Mouse (Mus musculus) left cerebral cortex, postnatal 25 days (tissue): ENCODE data around the gene Srrm4. TPM values are rescaled to one million over a fixed set of nuclear protein-coding genes. Genes with fewer than 3 reads are reported as not detected.
A peak's percentile ranks its signal among the peaks of the same experiment; 100 is the strongest.

Source experiments
- DNase-seq, 2 experiments: peaks; one replicate each; pipeline ENCODE4 v3.0.0; 2022; ENCODE audit warnings: low spot score in 2 of 2, mixed read lengths in 1 of 2
- intact Hi-C: fragments of 180-260 bp; cut with DNase I; formaldehyde crosslinking; loops from one replicate; pipeline ENCODE4 v1.15.1; 2025
- total RNA-seq, 2 experiments: library from RNA; stranded (reverse); gene quantifications; 2 replicates each; pipeline ENCODE4 v1.2.3; 2021

The Srrm4 gene
- total RNA-seq, result 10 to 100 TPM; 22.4 to 26.8 TPM

DNA sequence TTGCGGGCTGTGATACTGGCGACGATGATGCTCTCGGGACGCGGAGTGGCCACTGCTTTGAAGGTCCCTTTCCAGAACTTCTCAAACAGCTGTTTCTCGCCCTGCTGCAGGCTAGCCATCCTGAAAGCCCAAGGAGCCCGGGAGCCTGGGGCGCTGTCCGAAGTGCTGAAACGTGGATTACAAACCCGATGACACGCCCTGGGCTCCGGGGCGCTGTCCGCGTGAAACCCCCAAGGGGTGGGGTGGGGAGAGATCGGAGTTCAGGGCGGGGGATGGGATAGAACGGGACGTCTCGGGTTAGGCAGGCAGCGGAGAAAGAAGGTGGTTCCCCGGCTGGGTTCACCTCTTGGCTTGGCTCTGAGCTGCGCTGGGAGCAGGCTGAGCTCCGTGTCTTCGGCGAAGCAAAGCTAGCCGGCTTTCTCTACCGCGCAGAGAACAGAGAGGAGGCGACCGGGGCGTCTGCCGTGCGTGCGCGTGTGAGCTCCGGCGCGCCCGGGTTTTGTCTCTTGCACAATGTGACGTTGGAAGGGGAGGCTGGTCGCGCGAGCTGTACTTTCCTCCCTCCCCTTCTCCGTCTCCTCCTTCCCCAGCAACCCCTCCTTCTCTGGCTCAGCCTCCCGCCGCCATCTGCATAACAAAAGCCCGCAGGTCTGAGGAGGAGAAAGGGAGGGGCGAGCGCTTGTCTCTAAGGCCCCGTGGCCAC lies at the start of gene Srrm4:
TSS of gene Srrm4 (minus strand) at position 472 of the 703 bp plus-strand sequence.
- intact Hi-C loops, result loop anchor here (2.0 to 5.0 kb wide), 6 partner anchors 69 to 469 kb away; no protein-coding TSS in a partner anchor
- DNase-seq, result peak; percentile 86 to 95

DNA sequence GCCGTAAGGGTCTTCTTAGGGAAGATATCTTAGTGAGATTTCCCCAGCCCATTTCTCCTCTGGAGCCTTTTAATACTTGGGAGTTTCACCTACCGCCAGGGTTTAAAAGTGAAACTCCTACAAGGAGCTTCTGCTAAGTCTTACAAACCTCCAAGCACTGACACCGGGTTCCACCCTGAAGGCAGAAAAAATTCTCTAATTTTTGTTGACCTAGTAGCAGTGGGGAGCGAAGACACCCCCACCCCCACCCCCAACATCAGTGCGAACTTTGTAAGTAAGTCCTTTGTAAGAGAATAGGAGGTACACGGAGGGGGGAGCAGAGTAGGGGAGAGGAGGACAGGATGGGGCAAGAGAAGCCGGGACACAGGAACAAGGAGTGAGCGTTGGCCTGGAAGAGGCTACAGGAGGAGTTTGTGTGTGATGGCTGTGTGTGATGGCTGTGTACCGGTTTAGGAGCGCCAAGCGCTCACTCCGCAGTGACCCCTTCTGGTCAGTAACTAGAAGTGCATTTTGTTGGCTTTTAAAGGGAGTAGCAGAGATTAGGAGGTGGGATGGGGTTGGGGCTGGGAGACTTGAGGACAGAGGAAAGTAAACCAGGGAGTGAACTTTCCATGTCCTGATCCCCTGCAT lies 1.3 kb upstream of the Srrm4 start:
- intact Hi-C loops, result loop anchor here (2.0 to 5.0 kb wide), 5 partner anchors 151 to 470 kb away; no protein-coding TSS in a partner anchor
- DNase-seq, result peak; percentile 62 to 72

DNA sequence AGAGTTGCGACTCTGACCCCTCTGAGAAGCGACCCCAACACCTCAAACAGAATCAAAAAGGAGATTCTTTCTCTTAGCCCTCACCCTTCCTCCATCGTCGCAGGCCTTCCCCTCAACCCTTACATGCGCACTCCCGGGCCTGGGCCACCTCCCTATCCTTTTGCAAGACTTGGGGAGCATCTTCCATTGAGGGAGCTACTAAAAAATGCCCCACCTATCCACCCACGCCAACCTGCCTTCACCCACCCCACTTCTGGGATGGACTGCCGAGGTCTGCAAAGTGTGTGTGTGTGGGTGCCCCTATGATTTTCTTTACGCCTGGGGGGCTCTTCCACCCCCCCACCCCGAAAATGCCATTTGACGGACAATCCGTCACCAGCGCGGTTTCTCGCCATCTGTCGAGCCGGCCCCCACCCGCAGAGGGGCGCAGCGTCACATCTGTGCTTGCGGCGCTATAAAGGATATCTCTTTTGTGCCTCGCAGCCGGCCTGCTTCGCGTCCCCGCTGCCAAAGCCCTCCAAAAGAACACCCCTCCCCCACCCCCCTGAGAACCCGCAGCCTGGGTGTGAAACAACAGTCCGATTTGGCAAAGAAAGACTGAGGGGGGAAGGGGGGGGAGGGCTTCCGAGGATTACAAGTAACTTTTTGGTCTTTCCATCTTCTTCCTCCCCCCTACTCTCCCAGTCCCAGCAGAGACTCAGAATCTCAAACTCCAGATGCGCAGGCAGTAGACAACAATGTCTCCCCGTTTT lies 608 bp upstream of the Srrm4 start:
- peak; percentile 30 to 32 for DNase-seq
- intact Hi-C loops, result loop anchor here (2.0 to 5.0 kb wide), 5 partner anchors 150 to 469 kb away; no protein-coding TSS in a partner anchor

DNA sequence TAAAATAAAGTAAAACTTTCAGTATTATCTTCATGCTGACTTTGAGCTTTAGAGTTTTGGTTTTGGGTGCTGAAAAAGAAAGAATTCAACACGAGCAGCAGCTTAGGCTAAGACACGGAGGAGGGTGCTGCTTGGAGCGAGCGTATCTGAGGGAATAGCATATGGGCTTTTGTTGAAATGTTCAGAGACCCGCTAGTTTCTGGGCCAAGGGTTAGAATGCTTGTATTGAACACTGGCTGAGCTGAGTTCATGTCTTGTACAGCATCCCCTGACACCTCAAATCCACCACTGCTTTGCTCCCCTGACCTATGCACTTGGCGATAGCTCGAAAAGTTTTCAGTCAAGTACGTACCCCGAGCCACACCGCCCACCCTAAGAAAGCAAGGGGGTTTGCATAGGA lies 919 bp downstream of the Srrm4 start:
- DNase-seq, result peak; percentile 8 to 43
- intact Hi-C loops, result loop anchor here (2.0 to 5.0 kb wide), 4 partner anchors 68 to 442 kb away; no protein-coding TSS in a partner anchor

DNA sequence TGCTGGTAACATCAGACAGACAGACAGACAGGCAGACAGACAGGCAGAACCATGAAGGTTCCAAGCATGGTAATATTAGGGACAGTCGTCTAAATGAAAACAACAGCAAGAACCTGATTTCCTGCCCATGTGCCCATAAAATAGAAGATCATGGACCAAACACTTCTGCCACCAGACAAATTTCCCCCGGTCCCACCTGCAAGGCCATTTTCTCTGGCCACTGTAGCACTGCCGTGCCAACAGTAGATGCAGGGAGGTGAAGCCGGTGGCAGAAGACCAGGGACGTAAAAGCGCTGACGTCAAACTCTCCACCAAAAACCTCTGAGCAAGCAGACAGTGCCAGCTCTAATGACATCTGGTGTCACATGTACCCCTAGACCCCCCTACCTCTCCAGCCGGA lies 2.0 kb downstream of the Srrm4 start:
- intact Hi-C loops, result loop anchor here (2.0 to 5.0 kb wide), 4 partner anchors 67 to 443 kb away; no protein-coding TSS in a partner anchor
- DNase-seq, result peak; percentile 18 to 36

DNA sequence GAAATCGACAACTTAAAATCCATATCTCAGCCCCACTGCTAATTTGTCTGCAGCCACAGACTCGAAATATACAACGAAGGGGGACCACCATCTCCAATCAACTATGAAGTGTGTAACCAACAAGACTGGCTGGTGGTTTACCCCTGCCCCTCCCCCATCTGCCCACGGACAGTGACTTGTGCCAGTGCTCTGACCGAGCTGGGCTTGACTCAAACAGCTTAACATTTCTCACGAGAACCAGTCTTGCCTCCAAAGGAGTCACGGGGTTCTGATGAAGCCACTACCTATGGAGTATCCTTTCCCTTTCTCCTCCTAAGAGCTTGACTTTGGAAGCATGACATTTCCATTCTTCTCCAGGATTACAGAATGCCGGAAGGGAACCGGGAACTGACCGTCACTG lies 2.8 kb downstream of the Srrm4 start:
- intact Hi-C loops, result no loop called here
- peak; percentile 5 to 29 for DNase-seq

DNA sequence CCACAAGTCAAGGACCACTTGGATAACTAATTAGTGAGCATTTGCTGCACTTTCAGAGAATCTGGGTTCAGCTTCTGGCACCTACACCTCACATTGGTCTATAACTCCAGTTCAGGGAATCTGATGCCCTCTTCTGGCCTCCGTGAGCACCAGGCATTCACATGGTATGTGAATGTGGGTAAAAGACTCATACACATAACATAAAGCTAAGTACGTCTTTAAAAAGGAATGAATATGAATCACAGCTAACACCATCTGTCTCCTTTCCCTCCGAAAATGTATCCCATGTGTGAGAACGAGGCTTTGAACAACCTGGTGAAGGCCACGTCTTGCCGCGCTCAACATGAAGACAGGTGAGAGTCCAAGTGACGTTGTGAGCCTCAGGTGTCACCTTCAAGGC lies 12.1 kb downstream of the Srrm4 start:
- intact Hi-C loops, result no loop called here
- DNase-seq, result peak; percentile 9 to 60

DNA sequence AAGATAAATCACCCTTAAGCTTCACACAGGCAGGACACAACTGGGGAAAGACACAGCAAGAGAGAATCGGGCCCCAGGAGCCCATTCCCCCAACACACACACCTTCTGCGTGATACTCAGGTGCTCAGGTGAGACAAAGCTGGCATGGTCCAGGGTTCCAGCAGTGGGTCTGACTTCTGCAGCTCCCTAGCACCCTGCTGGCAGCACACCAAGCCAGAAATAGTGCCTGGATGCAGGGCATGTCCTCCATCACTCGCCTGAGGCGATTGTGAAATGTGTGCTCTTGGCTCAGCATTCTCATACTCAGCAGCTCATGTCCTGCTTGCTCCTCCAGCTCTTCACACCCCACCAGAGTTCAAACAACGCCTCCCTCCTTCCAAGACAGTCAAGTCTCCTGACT lies 14.5 kb downstream of the Srrm4 start:
- DNase-seq, result no peak

DNA sequence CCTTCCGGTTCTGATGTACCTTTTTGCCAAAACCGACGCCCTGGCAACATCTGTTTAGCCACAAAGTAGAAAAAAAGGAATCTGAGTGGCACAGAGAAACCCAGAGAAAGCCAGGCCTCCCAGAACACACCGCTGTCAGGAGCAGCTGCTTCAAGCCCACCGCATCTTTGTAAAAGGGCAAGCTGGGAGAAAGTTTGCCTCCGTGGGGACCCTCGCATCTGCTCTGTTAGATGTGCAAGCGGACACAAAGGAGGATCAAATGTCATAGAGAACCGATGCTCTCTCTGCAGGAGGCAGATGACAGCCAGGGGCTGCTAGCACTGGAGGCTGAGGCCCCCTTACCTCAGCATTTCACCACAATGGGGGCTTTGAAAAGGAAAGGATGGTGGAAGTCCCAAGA lies 18.3 kb downstream of the Srrm4 start:
- intact Hi-C loops, result no loop called here
- no peak for DNase-seq

More for the DNA sequence above, 14.5 kb downstream of the Srrm4 start:
- intact Hi-C loops, result no loop called here

DNA sequence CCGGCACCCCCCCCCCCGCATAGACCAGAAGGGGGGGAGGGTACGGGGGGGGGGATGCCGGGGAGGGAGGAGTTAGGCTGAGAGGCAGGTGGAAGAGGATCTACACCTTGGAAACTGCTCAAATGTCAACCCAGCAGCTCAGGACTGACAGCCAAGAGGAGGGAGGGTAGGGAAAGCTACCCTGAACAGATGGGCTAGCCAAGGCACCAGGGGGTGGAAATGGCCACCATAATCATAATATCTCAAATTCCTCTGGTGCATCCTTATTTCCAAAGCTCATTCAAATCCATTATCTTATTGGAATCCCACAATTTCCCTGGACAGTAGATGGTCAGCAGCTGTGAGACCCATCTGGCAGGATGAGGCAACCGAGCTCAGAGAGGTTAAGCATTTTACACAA lies 19.7 kb downstream of the Srrm4 start:
- no peak for DNase-seq
- intact Hi-C loops, result no loop called here

DNA sequence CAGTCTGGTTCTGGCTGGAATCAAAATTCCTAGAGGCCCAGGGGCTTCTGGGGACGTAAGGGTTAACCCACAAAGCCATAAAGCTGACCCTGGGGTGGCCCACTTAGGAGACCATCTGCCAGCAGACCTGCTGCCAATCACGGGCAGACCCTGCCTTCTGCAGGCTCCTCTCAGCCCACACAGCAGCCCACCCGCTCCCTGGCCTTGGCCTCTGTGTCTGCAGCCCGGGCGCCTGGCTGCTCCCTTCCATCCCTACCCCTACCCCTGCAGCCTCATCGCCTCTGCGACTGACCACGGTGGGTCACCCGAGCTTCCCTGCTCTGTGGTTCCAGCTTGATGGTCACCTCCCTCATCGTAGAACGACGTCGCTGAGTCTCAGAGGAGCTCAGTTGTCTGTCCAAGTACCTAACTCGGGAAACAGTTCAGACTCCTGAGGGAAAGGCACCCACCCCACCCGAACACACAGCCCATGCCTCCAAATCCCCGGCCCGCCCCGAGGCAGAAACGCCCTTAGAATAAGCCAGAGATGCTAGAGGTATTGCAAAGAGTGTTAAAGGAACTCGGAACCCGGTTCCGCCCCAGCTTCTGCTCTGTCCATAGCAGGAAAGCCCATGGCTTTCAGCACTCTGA lies 20.3 kb downstream of the Srrm4 start:
- intact Hi-C loops, result no loop called here

DNA sequence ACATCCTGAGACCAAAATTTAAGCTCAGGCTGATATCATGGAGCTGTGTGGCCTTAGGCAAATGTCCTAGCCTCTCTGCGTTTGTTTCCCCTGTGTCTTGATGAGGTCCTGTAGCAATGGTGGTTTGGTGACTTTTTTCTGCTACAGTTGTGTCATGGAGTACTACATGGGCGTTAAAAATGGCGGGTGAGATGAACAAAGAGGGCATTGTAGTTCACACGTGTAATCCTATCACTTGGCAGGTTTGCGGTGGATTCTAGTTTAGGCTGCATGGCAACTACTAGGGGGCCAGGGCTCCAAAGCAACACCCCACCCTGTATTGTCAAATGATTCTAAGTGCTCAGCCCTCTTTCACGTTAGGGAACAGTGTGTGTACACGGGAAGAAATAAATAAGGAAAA lies 21.1 kb downstream of the Srrm4 start:
- no peak for DNase-seq
- intact Hi-C loops, result no loop called here

More for the DNA sequence above, 20.3 kb downstream of the Srrm4 start:
- no peak for DNase-seq

DNA sequence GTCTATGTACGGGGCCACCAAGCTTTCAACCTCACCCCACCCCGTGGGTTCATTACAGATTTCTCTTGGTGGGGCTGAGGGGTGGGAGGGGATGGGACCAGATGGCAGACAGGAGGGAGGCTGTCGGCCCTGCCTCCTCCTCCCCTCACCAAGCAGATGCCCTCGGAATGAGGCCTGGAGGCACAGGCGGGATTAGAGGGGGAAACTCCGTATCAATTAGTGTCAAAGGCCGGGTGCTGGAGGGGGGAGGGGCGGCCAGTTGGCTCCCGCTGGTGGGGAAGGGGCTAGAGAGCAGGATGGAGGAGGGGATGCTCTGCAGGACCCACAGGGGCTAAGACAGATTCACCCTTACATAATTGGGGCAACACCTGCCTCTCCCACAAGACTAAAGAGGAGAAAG lies 22.0 kb downstream of the Srrm4 start:
- intact Hi-C loops, result no loop called here
- no peak for DNase-seq

DNA sequence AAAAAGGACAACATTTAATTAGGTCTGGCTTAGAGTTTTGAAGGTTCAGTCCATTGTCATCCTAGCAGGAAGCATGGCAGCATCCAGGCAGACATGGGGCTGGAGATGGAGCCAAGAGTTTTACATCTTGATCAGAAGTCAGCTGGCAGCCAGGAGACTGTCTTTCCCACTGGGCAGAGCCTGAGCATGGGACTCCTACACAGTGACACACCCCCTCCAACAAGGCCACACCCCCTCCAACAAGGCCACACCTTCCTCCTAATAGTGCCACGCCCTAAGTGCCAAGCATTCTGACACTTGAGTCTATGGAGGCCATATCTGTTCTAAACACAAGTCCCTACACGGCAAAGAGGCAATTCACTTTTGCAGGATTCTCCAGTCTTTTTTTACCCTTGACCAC lies 23.6 kb downstream of the Srrm4 start:
- intact Hi-C loops, result no loop called here
- no peak for DNase-seq

DNA sequence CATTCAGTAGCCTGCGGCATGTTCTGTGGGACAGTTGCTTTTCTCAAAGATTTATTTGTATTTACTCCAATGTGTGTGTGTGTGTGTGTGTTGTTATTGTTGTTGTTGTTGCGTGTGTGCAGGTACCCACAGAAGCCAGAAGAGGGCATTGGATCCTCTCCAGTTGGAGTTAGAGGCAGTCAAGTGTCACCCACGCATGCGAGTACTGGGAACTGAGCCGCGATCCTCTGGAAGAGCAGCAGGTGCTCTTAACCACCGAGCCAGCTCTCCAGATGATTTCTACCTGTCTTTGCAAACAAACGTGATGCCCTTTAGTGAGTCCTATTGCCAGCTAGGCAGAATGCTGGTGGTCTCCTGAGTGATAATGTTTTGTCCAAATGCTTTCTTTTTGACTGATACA lies 24.3 kb downstream of the Srrm4 start:
- intact Hi-C loops, result no loop called here
- no peak for DNase-seq

DNA sequence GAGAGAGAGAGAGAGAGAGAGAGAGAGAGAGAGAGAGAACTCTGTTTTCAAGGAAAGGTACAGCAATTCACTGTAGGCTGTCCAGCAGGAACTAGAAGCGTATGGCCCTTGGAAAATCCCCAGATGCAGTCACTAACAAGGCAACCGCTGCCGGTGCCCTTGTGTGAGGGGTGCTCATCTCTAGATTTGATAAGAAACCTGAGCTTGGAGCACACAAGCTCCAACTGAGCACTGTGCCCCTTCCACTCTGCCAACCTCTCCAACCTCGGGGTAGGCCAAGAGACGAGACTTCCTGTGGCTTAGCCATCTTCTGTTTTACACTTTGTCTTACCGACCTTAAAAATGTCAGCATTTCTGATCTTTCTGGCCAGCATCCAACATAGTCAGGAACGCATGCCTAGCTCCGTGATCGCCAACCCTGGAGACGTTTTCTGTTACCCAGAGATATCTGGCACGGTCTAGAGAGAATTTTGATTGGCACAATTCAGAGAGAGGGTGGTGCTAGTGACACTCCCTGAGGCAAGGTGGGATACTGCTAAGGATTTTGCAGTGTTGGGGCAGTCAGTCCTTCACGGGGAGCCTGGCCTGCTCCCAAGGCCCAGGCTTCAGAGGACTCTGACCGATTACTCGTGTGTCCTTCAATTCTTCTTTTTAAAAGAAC lies 25.1 kb downstream of the Srrm4 start:
- intact Hi-C loops, result no loop called here
- no peak for DNase-seq

DNA sequence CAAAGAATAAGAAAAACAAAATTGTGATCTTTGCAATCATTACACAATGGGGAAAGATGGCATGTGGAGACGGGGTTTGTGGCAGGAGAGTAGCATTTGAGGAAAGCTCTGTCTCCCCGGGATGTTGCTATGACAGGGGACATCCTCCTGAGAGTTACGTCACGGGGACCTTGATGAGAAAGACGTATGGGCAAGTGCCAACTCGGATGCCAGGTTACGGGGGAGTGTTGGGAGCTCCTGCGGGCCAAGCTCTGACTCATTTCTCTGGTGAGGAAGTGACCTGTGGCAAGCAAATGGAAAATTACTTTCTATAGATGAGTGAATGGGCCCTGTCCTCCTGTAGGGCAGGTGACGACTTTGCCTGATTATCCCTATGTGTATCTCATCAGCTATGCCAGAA lies 26.0 kb downstream of the Srrm4 start:
- DNase-seq, result peak in 1 of 2 experiments; percentile 47
- intact Hi-C loops, result no loop called here

DNA sequence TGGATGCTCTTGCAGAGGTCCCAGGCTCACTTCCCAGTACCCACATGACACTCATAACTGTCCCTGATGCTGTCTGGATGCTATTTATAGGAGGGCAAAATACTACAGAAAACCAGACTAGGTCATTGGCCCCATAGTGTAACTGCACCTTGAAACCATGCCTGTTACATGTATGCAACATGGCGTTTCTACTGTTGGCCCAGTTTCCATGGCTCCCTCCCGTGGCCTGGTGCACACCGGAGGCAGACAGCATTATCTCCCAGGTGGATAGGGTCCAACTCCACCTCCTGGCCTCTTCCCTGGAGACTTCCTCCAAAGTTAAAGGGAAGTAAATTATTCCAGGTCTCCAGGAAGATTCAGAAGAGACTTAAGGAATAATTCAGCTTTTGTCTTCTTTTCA lies 27.2 kb downstream of the Srrm4 start:
- intact Hi-C loops, result no loop called here
- DNase-seq, result no peak

DNA sequence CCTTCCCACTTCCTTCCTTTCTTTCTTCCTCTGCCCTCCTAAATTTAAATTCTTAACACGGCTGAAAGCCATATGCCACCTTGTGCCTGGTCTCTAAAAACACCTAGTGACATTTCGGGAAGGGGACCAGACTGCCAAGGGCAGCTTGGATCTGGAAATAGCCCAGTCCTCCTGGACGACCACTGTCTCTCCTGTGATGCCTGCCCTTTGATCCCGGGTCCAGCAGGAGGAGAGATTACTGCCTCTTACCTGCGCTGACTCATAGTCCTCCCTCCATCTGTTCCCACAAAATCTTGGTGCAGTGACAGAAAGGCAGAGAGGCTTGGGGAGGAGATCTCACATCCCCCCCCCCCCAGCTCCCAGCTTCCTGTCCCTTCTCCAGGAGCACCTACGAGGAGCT lies 27.9 kb downstream of the Srrm4 start:
- DNase-seq, result no peak
- intact Hi-C loops, result no loop called here
